Mouse (Mus musculus): ENCODE results near the gene Syvn1.
"Not testable (repeated sequence)": the region's sequence is repeated elsewhere in the genome, so short reads cannot be mapped to it uniquely, and the experiment has no call there.

Gene Syvn1

DNA sequence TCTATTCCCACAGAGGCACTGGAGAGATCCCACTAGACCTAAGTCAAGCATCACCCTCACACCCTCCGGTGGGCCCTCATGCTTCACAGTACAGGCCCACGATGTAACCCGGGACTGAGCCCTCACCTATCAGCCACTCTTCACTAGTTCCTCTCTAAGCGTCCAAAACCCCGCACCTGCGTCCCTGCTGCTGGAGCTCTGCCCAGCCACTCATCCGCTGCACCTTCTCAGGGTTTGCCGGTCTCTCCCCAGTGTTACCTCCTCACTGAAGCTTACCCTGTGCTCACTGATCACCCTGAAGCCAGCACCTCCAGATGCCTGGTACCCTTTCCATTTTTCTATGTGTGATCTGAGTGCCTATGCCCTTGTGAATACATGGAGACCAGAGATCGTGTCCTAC is 4.1 kb upstream of the Syvn1 start:
- no peak for DNase-seq

DNA sequence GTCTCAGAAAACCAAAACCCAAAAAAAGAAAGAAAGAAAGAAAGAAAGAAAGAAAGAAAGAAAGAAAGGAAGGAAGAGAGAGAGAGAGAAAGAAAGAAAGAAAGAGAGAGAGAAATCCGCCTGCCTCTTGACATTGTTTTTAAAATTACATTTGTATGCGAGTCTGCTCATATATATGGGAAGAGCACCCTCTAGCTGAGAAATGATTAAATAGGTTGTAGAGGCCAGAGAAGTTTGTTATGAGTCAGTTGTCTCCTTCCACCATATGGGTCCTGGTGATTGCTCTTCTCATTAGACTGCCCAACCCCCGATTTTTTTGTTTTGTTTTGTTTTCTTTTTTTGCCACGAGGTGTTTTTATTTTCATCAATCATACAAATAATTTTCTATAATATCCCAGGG is 2.3 kb upstream of the Syvn1 start:
- DNase-seq: not testable (repeated sequence)

GRCm38 (mm10) chr19:6045366-6046293 is 746 bp upstream of the Syvn1 start:
- DNase-seq: no peak

GRCm38 (mm10) chr19:6047154-6047898 is 950 bp downstream of the Syvn1 start:
- no peak for DNase-seq

DNA sequence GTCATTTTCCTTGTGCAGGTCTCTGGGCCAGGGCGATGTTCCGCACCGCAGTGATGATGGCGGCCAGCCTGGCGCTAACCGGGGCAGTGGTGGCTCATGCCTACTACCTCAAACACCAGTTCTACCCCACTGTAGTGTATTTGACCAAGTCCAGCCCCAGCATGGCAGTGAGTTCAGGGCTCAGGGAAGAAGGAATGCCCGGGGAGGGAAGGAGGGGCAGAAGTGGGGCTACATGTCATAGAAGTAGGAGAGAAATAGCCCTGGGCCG is 1.5 kb downstream of the Syvn1 start:
- no peak for DNase-seq

GRCm38 (mm10) chr19:6048681-6049410 is 2.5 kb downstream of the Syvn1 start:
- no peak for DNase-seq

GRCm38 (mm10) chr19:6052516-6052915 is 6.1 kb downstream of the Syvn1 start:
- no peak for DNase-seq

GRCm38 (mm10) chr19:6054296-6054695 is 7.9 kb downstream of the Syvn1 start:
- no peak for DNase-seq

DNA sequence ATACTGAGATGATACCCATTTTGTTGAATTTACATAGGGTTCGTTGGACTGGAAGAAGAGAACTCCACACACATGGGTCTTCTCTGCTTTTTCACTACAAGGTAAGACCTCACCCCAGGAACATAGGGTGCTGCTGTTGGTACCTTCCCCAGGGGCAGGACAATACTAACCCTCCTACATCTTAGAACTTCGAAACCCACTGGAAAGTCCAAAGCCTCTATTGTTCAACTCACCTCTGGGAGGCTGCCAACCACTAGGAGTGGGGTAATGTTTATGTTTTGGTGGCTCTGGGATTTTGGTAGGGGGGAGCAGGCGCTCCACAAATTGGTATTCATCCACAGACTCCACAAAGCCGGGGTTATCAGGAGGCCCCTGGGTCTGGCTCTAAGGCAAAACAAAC is 10.3 kb downstream of the Syvn1 start:
- no peak for DNase-seq

DNA sequence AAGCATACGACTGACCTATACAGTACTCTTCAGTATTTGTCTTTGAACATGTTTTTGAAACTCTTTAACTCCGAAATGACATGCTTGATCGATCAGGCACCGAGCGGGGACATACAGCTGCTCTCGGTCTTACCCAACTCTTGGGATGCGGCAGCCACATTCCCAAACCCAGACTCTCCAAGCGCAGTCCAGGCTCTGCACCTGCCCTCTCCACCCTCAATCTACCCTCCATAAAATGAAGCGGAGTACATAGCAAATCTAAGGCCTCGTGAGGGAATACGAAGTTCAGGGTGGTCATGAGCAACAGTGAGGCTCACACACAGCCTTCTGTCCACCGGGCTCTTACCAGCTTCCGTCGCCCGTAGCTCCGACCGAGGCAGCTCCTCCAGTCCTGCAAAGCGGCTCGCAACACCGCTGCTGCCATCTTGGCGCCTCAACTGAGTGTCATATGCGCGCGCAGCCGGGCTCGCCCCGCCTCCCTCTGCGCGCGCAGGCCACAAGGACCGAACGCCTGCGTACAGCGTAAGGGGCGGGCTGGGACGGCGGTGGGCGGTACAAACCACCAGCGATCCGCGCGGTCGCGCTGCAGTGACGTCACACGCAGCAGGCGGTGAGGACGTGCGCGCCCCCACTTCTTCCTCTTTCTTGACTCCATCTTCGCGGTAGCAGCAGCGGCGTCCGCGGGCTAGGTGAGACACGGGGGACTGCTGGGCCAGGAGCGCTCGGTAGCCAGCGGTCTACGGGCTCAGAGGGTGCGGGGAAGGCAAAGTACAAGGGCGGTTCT is 11.1 kb downstream of the Syvn1 start, which contains the start of the genes Mrpl49 and Fau:
Gene Mrpl49, minus strand, starts transcription at position 473 of the 784 bp plus-strand sequence.
Gene Fau, plus strand, starts transcription at position 532 of the 784 bp plus-strand sequence.
- DNase-seq: peak; percentile 100

- DNase-seq: no peak
These were observed 12.1 kb downstream of the Syvn1 start for GRCm38 (mm10) chr19:6058513-6058912.

- DNase-seq: no peak
These were observed 12.6 kb downstream of the Syvn1 start for GRCm38 (mm10) chr19:6058966-6059365.

DNA sequence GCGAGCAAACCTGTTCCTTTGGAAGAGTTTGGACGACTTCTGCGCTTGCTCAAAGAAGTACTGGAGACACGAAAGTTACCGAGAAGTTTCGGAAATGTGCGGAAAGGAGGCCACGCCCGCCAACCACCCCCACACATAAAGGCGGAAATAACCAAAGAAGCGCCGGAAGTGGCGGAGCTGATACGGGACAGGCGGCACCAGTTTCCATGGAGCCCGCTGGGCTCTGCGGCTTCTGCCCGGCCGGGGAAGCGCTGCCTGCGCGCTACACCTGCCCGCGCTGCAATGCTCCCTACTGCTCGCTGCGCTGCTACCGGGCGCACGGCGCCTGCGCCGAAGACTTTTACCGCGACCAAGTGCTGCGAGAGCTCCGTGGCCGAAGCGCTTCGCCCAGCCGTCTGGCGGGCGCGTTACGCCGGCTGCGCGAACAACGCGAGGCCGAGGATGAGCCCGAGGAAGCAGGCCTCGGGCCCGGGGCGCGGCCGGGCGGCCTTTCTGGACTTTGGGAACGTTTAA is 14.7 kb downstream of the Syvn1 start, which contains the start of gene Znhit2:
Gene Znhit2, plus strand, starts transcription at position 172 of the 513 bp plus-strand sequence.
- peak; percentile 96 for DNase-seq

DNA sequence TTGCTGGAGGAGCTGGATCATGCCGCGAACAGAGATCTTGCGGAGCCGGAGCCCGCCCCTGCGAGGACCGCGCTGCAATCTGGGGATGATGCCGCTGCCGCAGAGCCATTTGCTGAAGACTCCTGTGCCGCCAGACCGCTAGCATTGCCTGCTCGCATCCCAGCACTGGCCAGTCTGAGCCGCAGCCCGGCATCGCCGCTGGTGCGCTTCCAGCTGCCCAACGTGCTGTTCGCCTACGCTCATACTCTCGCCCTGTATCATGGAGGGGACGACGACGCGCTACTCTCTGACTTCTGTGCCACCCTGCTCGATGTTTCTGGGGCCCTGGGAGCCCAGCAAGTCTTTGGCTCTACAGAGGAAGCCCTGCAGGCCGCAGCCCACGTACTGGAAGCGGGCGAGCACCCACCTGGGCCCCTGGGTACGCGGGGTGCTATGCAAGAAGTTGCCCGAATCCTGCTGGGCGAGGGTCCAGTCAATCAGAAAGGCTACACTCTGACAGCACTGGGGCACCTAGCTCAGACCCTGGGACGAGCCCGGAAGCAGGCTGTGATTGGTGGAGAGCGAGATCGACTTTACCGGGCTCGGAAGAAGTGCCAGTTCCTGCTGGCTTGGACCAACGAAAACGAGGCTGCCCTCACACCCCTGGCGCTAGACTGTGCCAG is 15.4 kb downstream of the Syvn1 start:
- peak; percentile 73 for DNase-seq

DNA sequence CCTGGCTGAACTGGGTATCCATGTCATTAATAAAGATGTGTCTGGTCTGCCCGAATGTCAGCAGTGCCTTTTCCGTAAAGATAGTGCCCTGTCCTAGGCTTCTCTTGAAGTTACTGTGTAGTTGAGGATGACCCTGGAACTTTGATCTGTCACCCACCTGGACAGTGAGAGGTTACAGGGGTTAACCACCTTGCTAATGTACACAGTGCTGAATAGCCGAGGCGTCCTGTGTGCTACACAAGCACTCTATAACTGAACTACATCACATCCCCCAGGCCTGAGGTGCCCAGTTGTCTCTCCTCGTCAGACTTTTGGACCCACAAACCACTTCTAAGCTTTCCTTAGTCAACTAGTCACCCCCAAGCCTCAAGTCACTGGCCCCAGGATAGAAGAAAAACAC is 16.0 kb downstream of the Syvn1 start:
- no peak for DNase-seq

DNA sequence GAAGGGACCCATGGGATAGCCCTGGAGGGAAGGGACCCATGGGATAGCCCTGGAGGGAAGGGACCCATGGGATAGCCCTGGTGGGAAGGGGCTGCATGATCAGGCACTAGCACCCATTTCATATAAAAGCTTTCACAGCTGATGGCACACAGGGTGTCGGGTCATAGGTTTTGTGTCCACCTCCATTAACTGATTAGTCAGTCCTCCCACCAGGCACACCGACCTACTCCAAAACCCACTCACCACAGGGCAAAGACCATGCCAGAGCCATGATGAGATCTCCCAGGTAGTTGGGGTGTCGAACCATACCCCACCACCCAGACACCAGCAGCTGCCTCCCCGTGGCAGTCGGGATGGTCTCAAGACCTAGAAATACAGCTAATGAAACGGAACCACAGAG is 16.7 kb downstream of the Syvn1 start:
- DNase-seq: no peak

GRCm38 (mm10) chr19:6066571-6066970 is 20.2 kb downstream of the Syvn1 start:
- no peak for DNase-seq

DNA sequence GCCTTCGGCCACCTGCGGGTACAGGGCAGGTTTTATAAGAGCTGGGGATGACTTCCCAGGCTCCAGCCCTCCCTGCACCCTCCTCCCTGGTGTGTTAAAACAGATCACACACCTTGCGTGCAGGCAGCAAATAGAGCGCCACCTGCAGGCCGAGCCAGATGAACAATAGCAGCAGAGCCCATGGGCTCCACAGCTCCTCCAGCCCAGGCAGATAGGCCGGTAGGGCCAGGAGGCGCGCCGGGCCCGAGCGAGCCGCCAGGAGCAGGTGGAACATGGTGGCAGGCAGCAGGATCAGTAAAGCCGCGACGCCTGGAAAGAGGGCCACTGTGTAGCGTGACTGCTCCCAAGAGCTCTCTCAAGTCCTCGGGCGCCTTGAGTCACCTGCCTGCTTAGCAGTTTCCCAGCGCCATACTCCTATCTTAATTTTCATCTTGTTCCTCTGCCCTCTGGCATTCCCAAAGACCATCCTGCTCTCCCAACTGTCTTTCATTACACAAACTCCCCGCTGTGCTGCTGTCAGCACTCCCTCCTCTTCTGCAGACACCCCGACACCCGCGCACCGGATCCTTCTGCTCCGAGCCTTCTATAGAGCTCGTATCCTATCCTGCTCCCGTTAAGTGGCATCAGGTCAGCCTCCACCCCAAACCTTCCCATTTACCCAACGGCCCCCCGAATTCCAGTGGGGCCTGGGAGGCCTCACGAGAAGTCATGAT is 20.8 kb downstream of the Syvn1 start:
- DNase-seq: peak; percentile 89

- peak; percentile 95 for DNase-seq
These were observed 21.5 kb downstream of the Syvn1 start, which contains the start of gene Tm7sf2 for GRCm38 (mm10) chr19:6067724-6068415. Gene Tm7sf2 (minus strand): TSS chr19:6068373.

DNA sequence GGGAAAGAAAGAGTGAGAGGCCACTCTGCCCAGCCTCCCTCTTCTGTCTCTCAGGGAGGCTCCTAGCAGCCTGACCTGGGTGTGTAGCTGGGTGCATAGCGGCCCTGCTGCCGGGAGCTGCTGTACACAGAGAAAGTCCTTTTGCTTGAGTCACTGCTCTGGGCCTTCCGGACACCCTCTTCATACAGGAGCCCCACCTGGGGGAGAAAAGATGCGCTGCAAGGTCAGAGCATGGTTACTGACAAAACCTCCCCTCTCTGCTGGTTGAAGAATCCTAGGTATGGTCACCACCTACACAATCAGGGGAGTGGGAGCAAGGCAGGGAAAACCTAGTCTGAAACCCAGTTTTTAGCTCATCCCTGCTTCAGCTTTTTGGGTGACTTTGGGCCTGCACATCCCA is 22.6 kb downstream of the Syvn1 start:
- DNase-seq: no peak
